Mouse (Mus musculus) thymus, postnatal 0 days (tissue): ENCODE measurements around the gene Ubl5. TPM values are rescaled to one million over a fixed set of nuclear protein-coding genes. Genes with fewer than 3 reads are reported as not detected.
"Not testable (repeated sequence)": the region's sequence is repeated elsewhere in the genome, so short reads cannot be mapped to it uniquely, and the experiment has no call there.

ENCODE experiments used
- DNase-seq: peaks from one replicate; pipeline ENCODE4 v3.0.0-alpha.2; 2015; ENCODE audit warnings: low spot score
- polyA plus RNA-seq: library from polyadenylated mRNA; unstranded; fragments of >200 nt; fragmentation: Nextera tagmentation; extraction: Ambion mirVana; gene quantifications from 2 replicates; pipeline ENCODE4 v1.2.1, GENCODE M21; 2015

Gene Ubl5
- polyA plus RNA-seq, 1 experiment from 2014 or later, result 658 TPM

DNA sequence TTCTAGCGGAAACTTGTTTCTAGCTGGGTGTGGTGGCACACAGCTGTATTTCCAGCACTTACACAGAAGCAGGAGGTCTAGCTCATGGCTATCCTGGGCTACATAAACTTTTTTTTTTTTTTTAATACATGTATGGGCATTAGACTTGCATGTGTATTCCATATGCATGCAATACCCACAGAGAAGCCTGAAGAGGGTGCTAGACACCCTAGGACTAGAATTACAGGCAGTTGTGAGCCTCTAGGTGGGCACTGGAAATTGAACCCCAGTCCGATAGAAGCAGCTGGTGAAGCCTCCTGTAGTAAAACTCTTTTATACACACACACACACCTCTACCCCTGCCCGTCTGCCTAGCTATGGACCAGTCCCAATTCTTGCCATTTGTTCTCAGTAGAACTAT, 11.2 kb downstream of the Ubl5 start:
- no peak for DNase-seq

DNA sequence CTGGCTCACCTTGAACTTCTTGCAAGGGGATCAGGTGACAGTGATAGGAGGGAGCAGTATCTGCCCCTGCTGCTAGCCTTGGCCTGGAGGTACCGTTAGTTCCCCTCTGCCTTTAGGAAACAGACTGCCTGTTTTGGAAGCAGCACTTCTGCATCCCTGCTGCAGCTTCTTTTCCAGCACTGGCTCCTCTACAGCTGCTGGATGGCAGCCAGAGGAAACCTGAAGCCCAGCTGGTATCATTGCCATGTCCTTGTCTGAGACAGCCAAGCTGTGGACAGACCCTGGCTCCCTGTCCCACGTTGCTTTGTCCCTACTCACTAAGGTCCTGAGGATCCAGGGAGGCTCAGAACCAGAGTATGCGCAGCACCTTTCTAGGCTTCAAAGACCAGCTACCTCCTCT, 14.9 kb downstream of the Ubl5 start:
- no peak for DNase-seq

- peak; percentile 66 for DNase-seq
Measured at GRCm38 (mm10) chr9:20662325-20662724, 19.6 kb downstream of the Ubl5 start.

GRCm38 (mm10) chr9:20662874-20663273, 20.2 kb downstream of the Ubl5 start:
- DNase-seq, result no peak

DNA sequence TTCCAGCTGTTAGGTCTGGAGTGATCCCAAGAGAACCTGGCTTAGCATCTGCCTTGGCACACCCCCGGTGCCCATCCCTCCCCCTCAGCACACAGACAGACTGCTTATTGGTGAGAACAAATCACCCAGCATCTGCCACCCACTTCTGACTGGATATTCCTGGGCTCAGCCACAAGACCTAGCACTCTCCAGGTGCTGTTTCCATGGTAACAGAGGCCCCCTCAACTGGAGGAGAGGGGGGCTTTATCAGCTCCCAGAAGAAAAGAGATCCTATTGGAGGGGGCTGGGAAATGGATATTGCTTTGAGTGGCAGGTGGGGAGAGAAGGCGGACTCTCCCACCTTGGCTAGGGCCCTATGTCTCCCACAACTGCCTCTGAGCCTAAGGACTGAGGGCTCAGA, 21.3 kb downstream of the Ubl5 start:
- no peak for DNase-seq

DNA sequence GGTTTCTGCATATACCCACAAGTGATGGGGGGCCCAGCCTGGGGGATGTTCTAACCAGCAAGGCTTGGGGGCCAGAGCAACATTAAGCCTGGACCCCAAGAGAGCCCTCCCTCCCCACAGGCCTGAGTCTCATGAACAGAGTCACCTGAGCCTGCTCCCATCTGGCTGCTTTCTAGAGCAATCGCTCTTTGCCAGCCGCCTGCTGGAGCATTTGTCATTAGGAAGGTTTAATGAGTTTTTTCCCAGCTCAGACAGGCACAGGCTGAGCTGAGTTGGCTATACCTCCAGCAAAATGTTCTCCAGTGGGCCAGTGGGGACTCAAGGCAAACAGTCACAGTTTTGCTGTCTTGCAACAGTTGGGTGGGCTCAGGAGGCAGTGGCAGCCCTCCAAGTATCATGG, 21.7 kb downstream of the Ubl5 start:
- DNase-seq, result no peak

DNA sequence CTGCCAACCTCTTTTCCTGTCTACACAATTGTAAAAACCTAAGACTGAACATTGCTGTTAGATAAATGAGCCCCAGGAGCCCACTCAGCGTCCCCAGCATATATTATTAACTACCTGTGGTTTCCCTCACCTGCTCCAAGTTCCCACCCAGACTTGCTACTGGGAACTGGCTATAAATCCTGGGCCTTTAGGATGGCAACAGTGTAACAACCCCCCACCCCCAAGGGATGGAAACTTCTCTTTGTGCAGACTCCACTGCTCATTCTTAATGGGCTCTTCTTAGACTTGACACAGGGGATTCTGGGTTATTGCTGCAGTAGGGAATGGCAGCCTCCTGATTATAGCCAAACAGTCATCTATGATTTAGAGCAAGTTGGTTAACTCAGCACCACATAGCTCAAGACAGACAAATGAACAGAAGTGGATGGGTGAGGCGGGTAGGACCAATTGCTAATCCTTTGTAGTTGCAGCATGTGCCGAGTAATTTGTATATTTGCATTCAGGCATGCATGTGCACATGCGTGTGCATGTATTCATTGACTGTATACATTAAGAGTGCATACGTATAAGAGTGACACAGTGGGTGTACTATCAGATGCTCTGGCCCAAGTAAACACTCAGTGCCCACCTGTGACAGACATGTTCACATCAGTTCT, 22.4 kb downstream of the Ubl5 start:
- DNase-seq, result no peak

- no peak for DNase-seq
Measured at GRCm38 (mm10) chr9:20665925-20666324, 23.2 kb downstream of the Ubl5 start.

DNA sequence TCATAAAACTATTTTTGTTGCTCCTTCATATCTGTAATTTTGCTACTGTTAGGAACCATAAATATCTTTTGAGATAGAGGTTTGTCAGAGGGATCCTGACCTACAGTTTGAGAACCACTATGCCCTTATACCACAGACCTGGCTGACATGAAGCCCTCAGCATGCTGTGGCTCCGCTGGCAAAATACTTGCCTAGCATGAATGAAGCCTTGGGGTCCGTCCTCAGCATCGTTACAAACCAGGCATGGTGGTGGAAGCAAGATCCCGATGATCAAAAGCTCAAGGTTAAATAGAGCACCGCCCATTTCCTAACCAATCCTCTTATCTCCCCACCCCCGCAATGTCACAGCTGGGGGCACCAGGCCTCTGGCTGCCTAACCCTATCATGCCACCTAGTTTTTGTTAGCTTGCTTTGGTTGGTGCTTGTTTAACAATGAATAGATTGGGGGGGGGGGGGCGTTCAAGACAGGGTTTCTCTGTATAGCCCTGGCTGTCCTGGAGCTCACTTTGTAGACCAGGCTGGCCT, 23.9 kb downstream of the Ubl5 start:
- peak; percentile 64 for DNase-seq

- DNase-seq, result no peak
Measured at GRCm38 (mm10) chr9:20668065-20668464, 25.4 kb downstream of the Ubl5 start.

DNA sequence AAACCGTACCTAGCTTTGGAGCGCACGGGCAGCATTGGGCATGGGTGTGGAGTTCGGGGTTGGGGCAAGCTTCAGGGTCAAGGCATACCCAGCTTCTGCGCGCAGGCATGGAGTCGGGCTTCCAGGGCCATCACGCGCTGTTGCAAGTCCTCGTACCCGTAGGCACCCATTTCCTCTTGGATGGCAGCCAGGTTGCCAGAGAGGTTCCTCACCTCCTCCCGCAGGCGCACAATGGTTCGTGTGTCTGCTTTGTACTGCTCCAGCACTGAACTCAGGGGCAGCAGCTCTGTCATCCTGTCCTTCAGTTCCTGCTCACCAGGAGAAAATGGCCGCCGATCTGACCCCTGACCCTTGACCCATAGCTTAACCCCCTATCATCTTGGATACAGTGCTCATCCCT, 29.4 kb downstream of the Ubl5 start:
- DNase-seq, result no peak

GRCm38 (mm10) chr9:20677892-20678291, 35.2 kb downstream of the Ubl5 start:
- no peak for DNase-seq

GRCm38 (mm10) chr9:20680378-20680958, 37.8 kb downstream of the Ubl5 start:
- DNase-seq, result no peak

DNA sequence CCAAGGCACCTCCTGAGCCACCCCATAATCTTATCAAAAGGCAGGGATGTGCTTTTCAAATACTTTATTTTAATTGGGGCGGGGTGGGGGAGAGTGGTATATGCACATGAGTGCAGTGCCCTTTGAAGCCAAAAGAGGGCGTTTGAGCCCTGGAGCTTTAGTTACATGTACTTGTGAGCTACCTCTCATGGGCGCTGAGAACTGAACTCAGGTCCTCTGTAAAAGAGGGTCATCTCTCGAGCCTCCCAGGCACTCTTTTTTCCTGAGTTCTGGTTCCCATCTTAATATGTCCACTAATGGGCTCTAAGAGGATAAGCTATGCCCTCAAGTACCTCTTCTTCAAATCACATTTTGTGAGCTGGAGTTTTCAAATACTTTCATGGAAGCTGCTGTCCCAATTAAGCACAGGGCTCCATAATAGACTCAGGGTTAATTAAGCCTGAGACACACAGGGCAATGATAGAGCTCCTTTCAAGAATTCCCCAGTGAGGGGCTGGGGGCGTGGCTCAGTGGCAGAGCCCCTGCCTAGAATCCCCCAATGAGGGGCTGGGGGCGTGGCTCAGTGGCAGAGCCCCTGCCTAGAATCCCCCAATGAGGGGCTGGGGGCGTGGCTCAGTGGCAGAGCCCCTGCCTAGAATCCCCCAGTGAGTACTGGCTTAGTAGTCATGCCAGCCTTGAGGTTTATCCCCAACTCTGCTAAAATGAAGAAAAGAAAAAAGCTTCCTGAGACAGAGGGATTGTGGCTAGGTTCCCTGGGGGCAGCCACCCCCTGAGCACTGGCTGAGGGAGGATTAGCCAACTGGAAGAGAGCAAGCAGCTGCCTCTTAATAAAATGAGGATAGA, 39.1 kb downstream of the Ubl5 start:
- no peak for DNase-seq

GRCm38 (mm10) chr9:20682389-20682722, 39.7 kb downstream of the Ubl5 start:
- DNase-seq, result no peak

- no peak for DNase-seq
Measured at GRCm38 (mm10) chr9:20685081-20685861, 42.6 kb downstream of the Ubl5 start.

DNA sequence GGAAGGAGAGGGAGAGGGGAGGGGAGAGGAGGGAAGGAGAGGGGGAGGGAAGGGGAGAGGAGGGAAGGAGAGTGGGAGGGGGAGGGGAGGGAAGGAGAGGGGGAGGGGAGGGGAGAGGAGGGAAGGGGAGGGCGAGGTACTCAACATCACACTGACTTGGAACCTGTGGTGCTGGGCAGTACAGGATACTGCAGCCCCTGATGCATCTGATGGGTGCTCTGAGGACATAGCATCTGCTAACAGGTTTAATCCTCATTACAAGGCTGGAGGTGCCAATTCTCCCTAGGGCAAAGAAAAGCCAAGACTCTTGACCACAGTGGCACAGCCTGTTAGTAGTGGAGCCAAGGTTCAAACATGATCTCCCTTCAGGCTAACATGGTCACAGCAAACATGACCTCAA, 46.7 kb downstream of the Ubl5 start:
- no peak for DNase-seq

GRCm38 (mm10) chr9:20689913-20690312, 47.2 kb downstream of the Ubl5 start:
- no peak for DNase-seq

DNA sequence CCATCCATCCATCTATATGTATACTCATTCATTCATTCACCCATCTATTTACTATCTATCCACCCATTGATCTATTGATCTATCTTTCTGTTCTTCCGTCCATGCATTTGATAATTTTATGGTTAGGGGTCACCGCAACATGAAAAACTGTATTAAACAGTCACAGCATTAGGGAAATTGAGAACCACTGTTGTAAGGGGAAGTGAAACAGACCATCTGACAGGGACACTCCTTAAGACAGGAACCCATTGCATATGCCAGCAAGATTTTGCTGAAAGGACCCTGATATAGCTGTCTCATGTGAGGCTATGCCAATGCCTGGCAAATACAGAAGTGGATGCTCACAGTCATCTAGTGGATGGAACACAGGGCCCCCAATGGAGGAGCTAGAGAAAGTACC, 47.8 kb downstream of the Ubl5 start:
- not testable (repeated sequence) for DNase-seq

DNA sequence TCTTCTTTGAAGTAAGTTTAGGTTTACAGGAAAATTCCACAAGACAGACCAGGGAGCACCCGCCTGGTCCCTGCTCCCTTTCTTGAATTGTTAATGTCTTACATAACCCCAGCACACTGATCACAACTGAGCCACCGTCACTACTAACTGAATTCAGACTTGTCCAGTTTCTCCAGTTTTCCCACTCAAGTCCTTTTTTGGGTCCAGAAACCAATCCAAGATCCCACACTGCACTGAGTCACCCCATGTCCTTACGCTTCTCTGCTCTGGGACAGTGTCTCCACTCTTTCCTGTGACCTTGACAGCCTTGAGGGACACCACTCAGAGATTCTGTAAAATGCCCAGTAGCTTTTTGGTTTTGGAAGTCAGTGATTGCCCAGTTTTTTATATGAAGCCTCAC, 50.2 kb downstream of the Ubl5 start:
- no peak for DNase-seq

DNA sequence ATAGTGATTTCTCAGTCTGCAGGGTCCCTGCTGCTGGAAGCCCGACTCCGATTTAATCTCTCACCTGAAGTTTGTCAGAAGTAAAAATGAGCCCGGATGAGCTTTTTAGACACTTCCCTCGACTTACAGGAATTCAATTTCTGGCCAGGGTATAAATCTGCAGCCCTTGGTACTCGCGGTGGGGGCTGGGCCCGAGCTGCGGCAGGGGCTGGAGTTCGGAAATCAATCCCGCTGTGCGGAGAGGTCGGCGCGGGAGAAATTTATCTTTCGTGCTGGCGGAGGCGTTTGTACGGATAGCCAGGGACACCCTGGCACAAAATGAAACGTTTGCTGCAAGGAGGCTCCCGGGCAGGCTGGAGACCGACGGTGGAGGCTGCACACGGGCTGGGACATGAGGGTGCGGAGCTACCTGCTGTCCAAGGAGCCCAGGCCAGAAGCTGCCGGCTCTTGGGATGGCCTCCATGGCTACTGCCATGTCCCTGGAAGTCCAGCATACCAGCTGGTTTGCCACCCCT, 52.1 kb downstream of the Ubl5 start:
- DNase-seq, result no peak
